Mouse (Mus musculus): ENCODE results near the gene Col23a1.

Col23a1 gene

GRCm38 (mm10) chr11:51431287-51431686 is 141.6 kb downstream of the Col23a1 start:
- DNase-seq (ENCODE audit: low read depth, low spot score), result no peak

GRCm38 (mm10) chr11:51431968-51432367 is 142.2 kb downstream of the Col23a1 start:
- no peak for DNase-seq (ENCODE audit: low read depth, low spot score)

- DNase-seq (ENCODE audit: low read depth, low spot score), result no peak
Observed at GRCm38 (mm10) chr11:51442006-51442405, 152.3 kb downstream of the Col23a1 start.

GRCm38 (mm10) chr11:51442599-51442998 is 152.9 kb downstream of the Col23a1 start:
- no peak for DNase-seq (ENCODE audit: low read depth, low spot score)

GRCm38 (mm10) chr11:51443818-51444217 is 154.1 kb downstream of the Col23a1 start:
- no peak for DNase-seq (ENCODE audit: low read depth, low spot score)

- DNase-seq (ENCODE audit: low read depth, low spot score), result no peak
Observed at GRCm38 (mm10) chr11:51444649-51445048, 154.9 kb downstream of the Col23a1 start.

- no peak for DNase-seq (ENCODE audit: low read depth, low spot score)
Observed at GRCm38 (mm10) chr11:51446711-51447425, 157.1 kb downstream of the Col23a1 start.

- no peak for DNase-seq (ENCODE audit: low read depth, low spot score)
Observed at GRCm38 (mm10) chr11:51448256-51448655, 158.5 kb downstream of the Col23a1 start.

GRCm38 (mm10) chr11:51448680-51449079 is 159.0 kb downstream of the Col23a1 start:
- DNase-seq (ENCODE audit: low read depth, low spot score), result no peak

- no peak for DNase-seq (ENCODE audit: low read depth, low spot score)
Observed at GRCm38 (mm10) chr11:51449881-51450280, 160.2 kb downstream of the Col23a1 start.

- no peak for DNase-seq (ENCODE audit: low read depth, low spot score)
Observed at GRCm38 (mm10) chr11:51451281-51451680, 161.6 kb downstream of the Col23a1 start.

GRCm38 (mm10) chr11:51451925-51452324 is 162.2 kb downstream of the Col23a1 start:
- DNase-seq (ENCODE audit: low read depth, low spot score), result no peak

- DNase-seq (ENCODE audit: low read depth, low spot score), result no peak
Observed at GRCm38 (mm10) chr11:51453742-51454141, 164.0 kb downstream of the Col23a1 start.

- no peak for DNase-seq (ENCODE audit: low read depth, low spot score)
Observed at GRCm38 (mm10) chr11:51455501-51455900, 165.8 kb downstream of the Col23a1 start.

- DNase-seq (ENCODE audit: low read depth, low spot score), result no peak
Observed at GRCm38 (mm10) chr11:51457624-51458023, 167.9 kb downstream of the Col23a1 start.

- DNase-seq (ENCODE audit: low read depth, low spot score), result no peak
Observed at GRCm38 (mm10) chr11:51458649-51459048, 168.9 kb downstream of the Col23a1 start.

- no peak for DNase-seq (ENCODE audit: low read depth, low spot score)
Observed at GRCm38 (mm10) chr11:51459569-51460043, 169.9 kb downstream of the Col23a1 start.

GRCm38 (mm10) chr11:51468737-51469136 is 179.0 kb downstream of the Col23a1 start:
- DNase-seq (ENCODE audit: low read depth, low spot score), result no peak

GRCm38 (mm10) chr11:51469341-51469831 is 179.7 kb downstream of the Col23a1 start:
- no peak for DNase-seq (ENCODE audit: low read depth, low spot score)

- no peak for DNase-seq (ENCODE audit: low read depth, low spot score)
Observed at GRCm38 (mm10) chr11:51470383-51471144, 180.8 kb downstream of the Col23a1 start.

GRCm38 (mm10) chr11:51473686-51474085 is 184.0 kb downstream of the Col23a1 start:
- DNase-seq (ENCODE audit: low read depth, low spot score), result no peak

GRCm38 (mm10) chr11:51476543-51476942 is 186.8 kb downstream of the Col23a1 start:
- no peak for DNase-seq (ENCODE audit: low read depth, low spot score)

GRCm38 (mm10) chr11:51477571-51477970 is 187.9 kb downstream of the Col23a1 start:
- DNase-seq (ENCODE audit: low read depth, low spot score), result no peak

All from embryo, embryonic 11.5 days (tissue).